Mouse (Mus musculus): ENCODE results near the gene Spin2d.
"Not testable (repeated sequence)": the region's sequence is repeated elsewhere in the genome, so short reads cannot be mapped to it uniquely, and the experiment has no call there.

Spin2d gene

DNA sequence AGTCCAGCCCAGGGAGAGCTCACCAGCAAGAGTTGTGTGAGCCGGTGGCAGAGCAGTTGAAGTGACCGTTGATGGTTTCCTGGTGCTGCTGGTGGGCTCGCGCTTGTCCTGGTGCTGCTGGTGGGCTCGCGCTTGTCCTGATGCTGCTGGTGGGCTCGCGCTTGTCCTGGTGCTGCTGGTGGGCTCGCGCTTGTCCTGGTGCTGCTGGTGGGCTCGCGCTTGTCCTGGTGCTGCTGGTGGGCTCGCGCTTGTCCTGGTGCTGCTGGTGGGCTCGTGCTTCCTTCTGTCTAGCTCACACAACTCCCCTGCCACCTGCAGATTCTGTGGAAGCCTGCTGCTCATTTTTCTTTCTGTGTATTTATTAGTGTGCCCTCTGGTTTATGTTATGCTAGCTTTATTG, at the start of gene Spin2d:
Spin2d (minus strand) TSS at position 101 of the 400 bp plus-strand sequence.
- not testable (repeated sequence) for DNase-seq

DNA sequence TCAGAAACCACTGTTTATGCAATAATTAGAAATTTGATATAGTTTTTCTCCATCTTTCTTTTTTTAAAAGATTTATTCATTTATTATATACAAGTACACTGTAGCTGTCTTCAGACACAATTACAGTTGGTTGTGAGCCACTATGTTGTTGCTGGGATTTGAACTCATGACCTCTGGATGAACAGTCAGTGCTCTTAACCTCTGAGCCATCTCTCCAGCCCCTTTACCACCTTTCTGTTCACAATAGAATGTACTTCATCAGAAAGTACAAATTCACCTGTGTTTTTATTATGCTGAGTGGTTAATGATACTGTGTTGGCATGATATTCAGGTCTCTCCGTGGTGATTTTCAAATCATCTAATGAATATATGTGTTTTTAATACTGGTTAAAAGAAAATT, 48.6 kb upstream of the Spin2d start:
- no peak for DNase-seq

- not testable (repeated sequence) for DNase-seq
Measured at GRCm38 (mm10) chrX:73213819-73214564, 37.2 kb upstream of the Spin2d start, which contains the start of gene Xlr4b. Gene Xlr4b (plus strand): TSS chrX:73214333.

DNA sequence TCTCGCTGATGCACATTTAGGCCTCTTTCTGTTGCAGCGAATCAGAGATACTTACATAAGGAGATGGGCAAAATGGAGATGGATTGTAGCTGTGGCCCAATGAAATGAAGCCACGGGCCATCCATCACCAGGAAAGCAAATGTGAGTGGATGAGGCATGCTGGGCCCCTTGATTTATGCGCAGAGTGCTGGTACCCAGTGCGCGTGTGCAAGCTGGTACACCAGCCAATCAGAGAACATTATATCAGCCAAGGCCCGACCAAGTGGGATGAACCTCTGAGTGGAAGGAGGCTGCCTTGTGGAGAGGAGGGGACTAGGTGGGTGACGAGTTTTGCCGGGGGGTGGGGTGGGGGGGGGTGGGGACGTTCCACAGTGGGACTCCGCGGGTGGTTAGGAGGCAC, 15.1 kb upstream of the Spin2d start, which contains the start of gene Xlr3b:
Xlr3b (plus strand) TSS at position 274 of the 400 bp plus-strand sequence.
- DNase-seq: peak in 1 of 2 experiments; percentile 25

DNA sequence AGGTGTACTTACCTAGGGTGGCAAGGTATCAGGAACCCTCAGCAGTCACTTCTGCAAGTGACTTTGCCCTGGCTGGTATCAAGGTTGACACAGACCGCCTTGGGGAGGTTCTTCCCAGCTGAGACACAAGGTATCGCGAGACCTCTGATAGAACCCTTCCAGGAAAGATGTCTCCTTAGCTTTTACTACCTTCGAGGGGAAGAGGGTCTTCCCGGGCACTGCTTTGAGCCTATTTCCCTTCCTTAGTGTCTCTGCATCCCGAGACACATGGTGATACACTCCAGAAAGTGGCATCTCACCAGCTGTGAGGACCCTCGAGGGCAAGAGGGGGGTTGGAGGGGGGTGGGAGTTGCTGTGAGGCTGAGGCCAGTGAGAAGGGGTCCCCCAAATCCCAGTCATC, 27.4 kb downstream of the Spin2d start, which contains the start of gene DXBay18:
DXBay18 (minus strand) TSS at position 101 of the 400 bp plus-strand sequence.
- not testable (repeated sequence) for DNase-seq

- DNase-seq: not testable (repeated sequence)
Measured at GRCm38 (mm10) chrX:73148496-73148895, 28.3 kb downstream of the Spin2d start, which contains the start of gene Xlr5b. Gene Xlr5b (plus strand): TSS chrX:73148796.

DNA sequence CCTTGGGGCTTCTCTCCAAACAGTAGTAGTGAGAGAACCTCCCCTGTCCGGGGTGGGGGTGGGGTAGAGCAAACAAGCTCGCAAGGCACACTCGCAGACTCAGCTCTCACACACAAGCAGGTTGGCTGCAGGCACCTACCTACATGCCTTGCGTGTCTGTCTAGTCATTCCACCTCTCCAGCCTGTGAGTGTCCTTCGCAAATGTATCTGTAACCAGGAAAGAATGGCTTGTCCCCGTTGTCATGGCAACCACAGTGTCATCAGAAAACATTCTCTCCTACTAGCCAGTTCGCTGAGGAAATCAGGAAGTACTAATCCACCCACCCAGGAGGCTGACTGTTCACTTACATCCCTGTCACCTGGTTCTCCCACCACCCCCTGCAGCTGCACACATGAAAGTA, 33.6 kb downstream of the Spin2d start:
- DNase-seq: not testable (repeated sequence)

Data from cerebellum, adult 18-20 months (tissue).